Mouse (Mus musculus): Measurements from ENCODE around the gene Kcnh1. TPM values are rescaled to one million over a fixed set of nuclear protein-coding genes. Genes with fewer than 3 reads are reported as not detected.

The Kcnh1 gene
- total and polyA plus RNA-seq, 3 experiments, result not detected

DNA sequence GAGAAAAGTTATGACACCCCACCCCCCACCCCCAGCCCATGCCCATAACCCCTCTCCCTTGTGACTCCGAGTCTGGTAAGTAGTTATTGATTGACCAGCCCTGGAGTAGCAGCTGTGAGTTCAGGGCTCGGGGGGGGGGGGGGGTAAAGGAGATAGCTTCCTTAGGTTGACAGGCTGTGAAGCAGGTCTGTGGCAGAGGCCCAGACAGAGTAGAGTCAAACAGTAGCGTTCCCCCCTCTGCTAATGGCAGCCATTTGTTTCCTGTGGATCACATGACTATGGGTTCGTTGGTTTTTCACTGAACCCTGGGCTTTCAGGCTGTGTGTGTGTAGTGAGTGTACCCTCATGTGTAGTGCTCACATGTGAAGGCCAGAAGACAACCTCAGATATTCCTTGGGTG, 102.8 kb downstream of the Kcnh1 start:
- in situ Hi-C loops (cut with MboI; ENCODE audit: low pct_ligation_motif_present, low pct_unique_long_range_greater_than_20kb, low sequenced_read_pairs), result no loop called here

GRCm38 (mm10) chr1:192293921-192294320, 103.3 kb downstream of the Kcnh1 start:
- no peak overlapping the region for H3K4me3 ChIP-seq (replicated peaks in 1 of 3; ENCODE audit: low read depth in 2 of 3, low read length in 2 of 3, poor library complexity in 1 of 3)
- no peak overlapping the region for H3K4me2 ChIP-seq (ENCODE audit: insufficient read depth, low read depth, poor library complexity, severe bottlenecking)
- in situ Hi-C loops (cut with MboI; ENCODE audit: low pct_ligation_motif_present, low pct_unique_long_range_greater_than_20kb, low sequenced_read_pairs), result no loop called here
- no peak overlapping the region for H3K9ac ChIP-seq (ENCODE audit: insufficient read depth, low read depth)
- H3K27ac ChIP-seq (ENCODE audit: insufficient read depth, low read depth), result no peak overlapping the region
- DNase-seq (ENCODE audit: extremely low read depth), result no peak
- no peaks in the 10 kb centered on the region for H3K9me3 ChIP-seq (replicated peaks; ENCODE audit: low read length)
- no peaks in the 10 kb centered on the region for H3K79me2 ChIP-seq (replicated peaks; ENCODE audit: control insufficient read depth, extremely low read depth, insufficient read depth, poor library complexity, severe bottlenecking)
- H3K36me3 ChIP-seq (replicated peaks in 1 of 2; ENCODE audit: control insufficient read depth in 1 of 2, insufficient read depth in 1 of 2, low read length in 1 of 2), result no peaks in the 10 kb centered on the region
- no peaks in the 10 kb centered on the region for H3K4me1 ChIP-seq (ENCODE audit: control insufficient read depth in 1 of 2, insufficient read depth in 2 of 2)
- H3K27me3 ChIP-seq (replicated peaks), result peaks cover 74% of the 10 kb centered on the region
- dilution Hi-C loops (cut with MboI; ENCODE audit: extremely low pct_ligation_motif_present, extremely low pct_unique_long_range_greater_than_20kb, low sequenced_read_pairs), result no loop called here
- TF ChIP-seq ELF1 (IDR thresholded peaks at IDR 0.05; ENCODE audit: low read depth, low read length) (no peak), ZC3H11A (IDR thresholded peaks at IDR 0.05; ENCODE audit: low read depth, low read length) (no peak), IRF4 (IDR thresholded peaks at IDR 0.05; ENCODE audit: low read depth, low read length) (no peak), JUND (conservative IDR thresholded peaks at IDR 0.05; ENCODE audit: low read depth, low read length) (no peak), ETS1 (conservative IDR thresholded peaks at IDR 0.05; ENCODE audit: low read depth, low read length) (no peak), MAFK (IDR thresholded peaks at IDR 0.05; ENCODE audit: insufficient replicate concordance, low read length) (no peak), CHD1 (IDR thresholded peaks at IDR 0.05; ENCODE audit: low read depth, low read length) (no peak), NRF1 (IDR thresholded peaks at IDR 0.05; ENCODE audit: low read depth, low read length) (no peak), USF2 (conservative IDR thresholded peaks at IDR 0.05; ENCODE audit: low read depth, low read length) (no peak)

More for the DNA sequence above, 102.8 kb downstream of the Kcnh1 start:
- Histone ChIP-seq H3K36me3 (replicated peaks in 1 of 2; ENCODE audit: control insufficient read depth in 1 of 2, insufficient read depth in 1 of 2, low read length in 1 of 2) (no peaks in the 10 kb centered on the region), H3K4me3 (replicated peaks in 1 of 3; ENCODE audit: low read depth in 2 of 3, low read length in 2 of 3, poor library complexity in 1 of 3) (no peak overlapping the region), H3K9me3 (replicated peaks; ENCODE audit: low read length) (no peaks in the 10 kb centered on the region), H3K4me2 (ENCODE audit: insufficient read depth, low read depth, poor library complexity, severe bottlenecking) (no peak overlapping the region; the same call in 1 of the 2 replicates), H3K79me2 (replicated peaks; ENCODE audit: control insufficient read depth, extremely low read depth, insufficient read depth, poor library complexity, severe bottlenecking) (no peaks in the 10 kb centered on the region), H3K27ac (ENCODE audit: insufficient read depth, low read depth) (no peak overlapping the region), H3K27me3 (replicated peaks) (peaks cover 73% of the 10 kb centered on the region), H3K9ac (ENCODE audit: insufficient read depth, low read depth) (no peak overlapping the region), H3K4me1 (ENCODE audit: control insufficient read depth in 1 of 2, insufficient read depth in 2 of 2) (no peaks in the 10 kb centered on the region)
- dilution Hi-C loops (cut with MboI; ENCODE audit: extremely low pct_ligation_motif_present, extremely low pct_unique_long_range_greater_than_20kb, low sequenced_read_pairs), result no loop called here
- no peak for DNase-seq (ENCODE audit: extremely low read depth)
- TF ChIP-seq ZNF384 (IDR thresholded peaks at IDR 0.05; ENCODE audit: low read depth, low read length) (no peak), MAZ (IDR thresholded peaks at IDR 0.05; ENCODE audit: low read depth, low read length) (no peak)

GRCm38 (mm10) chr1:192295243-192295860, 104.8 kb downstream of the Kcnh1 start:
- H3K27ac ChIP-seq (ENCODE audit: insufficient read depth, low read depth), result no peak overlapping the region
- peaks cover 78% of the 10 kb centered on the region for H3K27me3 ChIP-seq (replicated peaks)
- H3K4me1 ChIP-seq (ENCODE audit: control insufficient read depth in 1 of 2, insufficient read depth in 2 of 2), result no peaks in the 10 kb centered on the region
- no peaks in the 10 kb centered on the region for H3K36me3 ChIP-seq (replicated peaks in 1 of 2; ENCODE audit: control insufficient read depth in 1 of 2, insufficient read depth in 1 of 2, low read length in 1 of 2)
- in situ Hi-C loops (cut with MboI; ENCODE audit: low pct_ligation_motif_present, low pct_unique_long_range_greater_than_20kb, low sequenced_read_pairs), result no loop called here
- no peak overlapping the region for H3K9ac ChIP-seq (ENCODE audit: insufficient read depth, low read depth)
- H3K9me3 ChIP-seq (replicated peaks; ENCODE audit: low read length), result no peaks in the 10 kb centered on the region
- no peak overlapping the region for H3K4me2 ChIP-seq (ENCODE audit: insufficient read depth, low read depth, poor library complexity, severe bottlenecking)
- TF ChIP-seq POLR2A (IDR thresholded peaks at IDR 0.05; ENCODE audit: low read depth, low read length) (no peak), USF2 (conservative IDR thresholded peaks at IDR 0.05; ENCODE audit: low read depth, low read length) (no peak), ZKSCAN1 (IDR thresholded peaks at IDR 0.05; ENCODE audit: borderline replicate concordance, low read depth, low read length) (no peak)
- no peak for DNase-seq (ENCODE audit: extremely low read depth)
- dilution Hi-C loops (cut with MboI; ENCODE audit: extremely low pct_ligation_motif_present, extremely low pct_unique_long_range_greater_than_20kb, low sequenced_read_pairs), result no loop called here
- no peak overlapping the region for H3K4me3 ChIP-seq (replicated peaks in 1 of 3; ENCODE audit: low read depth in 2 of 3, low read length in 2 of 3, poor library complexity in 1 of 3)
- no peaks in the 10 kb centered on the region for H3K79me2 ChIP-seq (replicated peaks; ENCODE audit: control insufficient read depth, extremely low read depth, insufficient read depth, poor library complexity, severe bottlenecking)

Data from CH12.LX (cell line).